Mouse (Mus musculus) heart, postnatal 25 days (tissue): ENCODE results near the gene Paox. TPM values are rescaled to one million over a fixed set of nuclear protein-coding genes. Genes with fewer than 3 reads are reported as not detected.
"Not testable (repeated sequence)": the region's sequence is repeated elsewhere in the genome, so short reads cannot be mapped to it uniquely, and the experiment has no call there.

Experiments
- DNase-seq: peaks from one replicate; pipeline ENCODE4 v3.0.0; 2022; ENCODE audit warnings: low spot score
- intact Hi-C: fragments of 180-260 bp; cut with DNase I; formaldehyde crosslinking; loops from one replicate; pipeline ENCODE4 v1.15.1; 2025
- total RNA-seq, 2 experiments: library from RNA; stranded (reverse); gene quantifications; 2 replicates each; pipeline ENCODE4 v1.2.3; 2021

Paox gene
- total RNA-seq, 2 experiments from 2014 or later: 3.5 to 3.7 TPM

DNA sequence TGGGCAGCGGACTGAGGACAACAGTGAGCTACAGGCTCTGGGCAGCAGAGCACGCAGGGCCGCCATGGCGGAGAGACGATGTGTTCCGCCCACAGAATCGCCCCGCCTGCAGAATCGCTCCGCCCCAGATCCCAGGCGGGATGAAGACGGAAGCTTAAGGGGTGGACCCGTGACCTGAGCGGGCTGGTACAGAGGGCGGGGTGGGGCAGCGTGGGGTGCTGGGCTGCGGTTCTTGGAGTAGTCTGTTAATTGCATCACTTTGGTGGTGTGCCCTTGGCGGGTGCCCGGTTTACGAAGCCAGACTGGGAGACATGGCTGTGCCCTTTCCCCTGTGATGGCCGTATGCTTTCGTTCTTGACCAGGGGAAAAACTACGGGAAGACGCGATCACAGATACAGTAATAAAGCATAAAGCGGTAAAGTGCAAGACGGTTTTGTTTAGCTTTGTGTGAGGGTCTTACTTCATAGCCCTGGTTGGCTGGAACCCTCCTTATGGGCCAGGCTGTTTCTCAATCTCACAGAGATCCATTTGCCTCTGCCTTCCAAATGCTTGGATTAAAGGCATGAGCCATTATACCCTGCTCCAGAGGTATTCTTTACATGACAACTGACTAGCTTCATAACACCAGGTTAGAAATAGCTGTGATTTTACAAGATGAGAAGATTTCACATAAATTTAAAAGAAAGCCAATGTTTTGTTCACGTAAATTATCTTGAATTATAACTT, 893 bp downstream of the Paox start, which contains the start of gene Echs1:
Gene Echs1 (minus strand): TSS at position 148 of the 726 bp plus-strand sequence.
- peak; percentile 89 for DNase-seq
- intact Hi-C loops: loop anchor here (2.0 to 10.0 kb wide), 2 partner anchors 24 to 82 kb away; partner anchors contain the start of genes Tubgcp2 and Zfp511

DNA sequence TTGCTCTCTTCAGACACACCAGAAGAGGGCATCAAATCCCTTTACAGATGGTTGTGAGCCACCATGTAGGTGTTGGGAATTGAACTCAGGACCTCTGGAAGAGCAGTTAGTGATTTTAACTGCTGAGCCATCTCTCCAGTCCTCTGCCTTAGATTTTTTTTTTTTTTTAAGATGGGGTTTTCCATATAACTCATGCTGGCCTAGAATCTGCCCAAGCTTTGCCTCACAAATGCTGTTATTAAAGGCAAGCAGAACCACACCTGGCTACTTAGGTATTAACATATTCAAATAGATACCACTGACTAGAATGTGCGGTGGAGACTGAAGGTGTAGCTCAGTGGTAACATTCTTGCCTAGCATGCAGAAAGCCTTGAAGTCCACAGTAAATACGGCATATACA, 4.9 kb downstream of the Paox start:
- DNase-seq: no peak
- intact Hi-C loops: no loop called here

DNA sequence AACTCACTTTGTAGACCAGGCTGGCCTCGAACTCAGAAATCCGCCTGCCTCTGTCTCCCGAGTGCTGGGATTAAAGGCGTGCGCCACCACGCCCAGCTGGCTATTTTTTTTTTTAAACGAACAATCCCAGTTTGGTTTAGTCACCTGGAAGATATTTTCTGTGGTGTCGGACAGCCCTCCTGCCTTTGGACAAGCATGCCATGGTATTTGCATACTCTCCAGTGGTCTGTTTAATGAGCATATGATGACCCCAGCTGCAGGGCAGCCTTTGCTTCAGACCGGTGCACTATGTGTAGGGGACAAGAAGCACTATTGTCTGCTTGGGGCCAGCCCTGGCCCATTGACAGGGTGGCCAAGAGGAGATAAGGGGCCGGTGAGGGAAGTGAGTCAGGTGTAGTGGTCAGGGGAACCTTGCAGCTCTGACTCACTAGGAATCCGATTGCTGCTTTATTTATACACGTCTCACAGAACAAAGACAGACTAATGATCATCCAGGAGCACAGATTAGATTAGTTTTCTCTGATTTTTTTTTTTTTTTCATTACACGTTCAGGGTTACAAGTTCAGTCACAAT, 5.8 kb downstream of the Paox start:
- DNase-seq: no peak
- intact Hi-C loops: no loop called here

DNA sequence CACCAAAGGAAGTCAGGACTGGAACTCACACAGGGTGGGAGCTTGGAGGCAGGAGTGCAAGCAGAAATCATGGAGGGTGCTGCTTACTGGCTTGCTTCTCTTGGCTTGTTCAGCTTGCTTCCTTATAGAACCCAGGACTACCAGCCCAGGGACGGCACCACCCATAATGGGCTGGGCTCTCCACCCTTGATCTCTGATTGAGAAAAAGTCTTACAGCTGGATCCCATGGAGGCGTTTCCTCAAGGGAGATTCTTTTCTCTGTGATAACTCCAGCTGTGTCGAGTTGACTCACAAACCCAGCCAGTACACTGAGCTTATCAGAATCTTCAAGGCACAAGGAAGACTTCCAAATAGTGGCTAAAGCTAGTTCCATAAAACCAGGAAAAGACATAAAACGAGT, 7.2 kb downstream of the Paox start:
- intact Hi-C loops: no loop called here

DNA sequence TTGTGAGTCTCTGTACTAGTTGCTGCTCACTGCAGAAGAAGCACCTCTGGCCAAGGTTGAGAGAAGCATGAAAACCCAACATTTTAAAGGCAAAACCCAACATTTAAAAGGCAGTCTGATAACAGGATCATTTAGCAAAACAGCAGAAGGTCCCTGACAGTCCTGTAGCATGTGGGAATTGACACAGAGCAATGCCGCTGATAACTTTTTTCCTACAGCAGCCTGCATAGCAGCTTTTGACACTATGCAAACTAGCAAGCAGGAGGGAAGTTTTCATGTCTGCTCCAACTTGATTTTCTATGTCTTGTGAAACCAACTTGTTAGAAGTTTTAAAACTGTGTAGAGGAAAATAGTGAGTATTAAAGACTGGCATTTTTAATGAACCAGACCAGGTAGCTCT, 8.8 kb downstream of the Paox start:
- DNase-seq: no peak
- intact Hi-C loops: no loop called here

More for the DNA sequence above, 7.2 kb downstream of the Paox start:
- no peak for DNase-seq

DNA sequence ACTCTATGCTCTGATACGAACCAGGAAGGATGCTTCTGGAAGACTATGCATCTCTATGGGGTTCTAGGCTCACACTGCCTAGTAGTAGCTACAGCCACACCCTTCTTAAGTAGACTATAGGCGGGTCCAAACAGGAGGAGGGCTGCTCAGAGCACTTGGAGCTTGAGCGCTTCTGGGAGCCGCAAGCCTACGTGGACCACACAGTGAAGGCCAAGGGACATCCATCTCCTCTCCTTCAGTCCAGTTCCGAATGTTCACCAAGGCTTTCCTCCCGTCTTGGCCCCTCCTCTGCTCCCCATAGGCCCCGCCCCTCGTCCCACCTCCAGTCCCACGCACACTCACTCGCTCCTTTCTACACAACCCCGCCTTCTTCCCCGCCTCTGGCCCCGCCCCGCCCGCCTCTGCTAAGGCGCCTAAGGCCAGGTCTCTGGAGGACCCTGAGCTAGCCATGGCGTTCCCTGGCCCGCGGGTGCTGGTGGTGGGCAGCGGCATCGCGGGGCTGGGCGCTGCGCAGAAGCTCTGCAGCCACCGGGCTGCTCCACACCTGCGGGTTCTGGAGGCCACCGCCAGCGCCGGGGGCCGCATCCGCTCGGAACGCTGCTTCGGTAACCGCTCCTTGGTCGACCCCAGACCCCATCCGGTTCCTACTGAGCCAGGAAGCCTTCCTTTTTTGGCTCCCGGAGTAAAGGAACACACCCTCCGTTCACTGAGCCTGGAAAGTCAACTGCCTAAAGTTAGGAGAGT, 9.9 kb downstream of the Paox start:
- peak; percentile 90 for DNase-seq
- intact Hi-C loops: no loop called here

DNA sequence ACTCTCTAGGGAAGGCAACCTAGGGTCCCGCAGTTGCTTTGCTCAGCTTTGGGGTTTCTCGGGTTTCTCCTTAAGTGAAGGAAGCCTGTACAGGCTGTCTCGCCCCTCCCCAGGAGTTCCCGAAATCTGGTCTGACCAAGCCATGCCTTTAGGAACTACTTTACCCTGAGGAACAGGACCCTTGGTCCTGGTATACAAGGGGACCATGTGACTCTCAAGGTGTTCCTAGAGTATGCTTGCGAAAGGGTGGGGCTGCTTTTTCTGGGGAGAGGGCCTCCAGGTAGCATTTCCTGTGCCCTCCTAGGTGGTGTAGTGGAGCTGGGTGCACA, 10.4 kb downstream of the Paox start:
- DNase-seq: no peak
- intact Hi-C loops: no loop called here

- no peak for DNase-seq
- intact Hi-C loops: no loop called here
Observed at GRCm38 (mm10) chr7:140126934-140127333, 11.3 kb downstream of the Paox start.

DNA sequence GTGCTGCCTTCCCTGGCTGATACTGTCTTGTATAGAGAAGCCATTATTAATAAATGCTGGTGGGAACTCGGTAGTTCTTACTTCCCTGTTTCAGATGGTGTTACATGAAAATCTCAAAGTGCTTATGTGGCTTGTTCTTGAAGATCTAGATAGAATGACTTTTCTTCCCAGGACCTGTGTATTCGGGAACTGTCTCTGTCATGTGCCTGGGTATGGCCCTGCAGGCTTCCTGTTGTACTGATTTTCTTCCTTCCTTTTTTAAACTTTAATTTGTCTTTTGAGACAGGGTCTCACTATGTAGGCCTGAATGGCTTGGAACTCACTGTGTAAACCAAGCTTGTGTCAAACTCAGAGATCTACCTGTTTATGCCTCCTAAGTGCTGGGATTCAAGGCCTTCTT, 12.3 kb downstream of the Paox start:
- intact Hi-C loops: no loop called here
- DNase-seq: no peak

- intact Hi-C loops, DNase-seq: not testable (repeated sequence)
Observed at GRCm38 (mm10) chr7:140132184-140132583, 16.6 kb downstream of the Paox start.

DNA sequence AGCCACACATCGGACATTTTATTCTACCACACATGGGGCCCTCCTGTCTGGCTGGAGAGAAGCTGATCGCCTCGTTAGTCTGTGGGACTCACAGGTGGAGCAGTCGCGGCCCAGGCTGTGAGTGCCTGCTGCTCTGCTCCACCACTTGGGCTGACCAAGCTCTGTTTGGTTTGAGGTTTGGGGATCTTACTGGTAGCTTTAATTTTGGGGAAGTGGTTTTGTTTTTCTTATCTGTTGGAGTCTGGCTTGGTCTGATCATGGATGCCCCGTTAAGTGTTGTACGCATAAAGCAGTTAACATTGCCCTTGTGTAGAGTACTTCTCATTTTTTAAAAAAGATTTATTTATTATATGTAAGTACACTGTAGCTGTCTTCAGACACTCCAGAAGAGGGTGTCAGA, 18.4 kb downstream of the Paox start:
- intact Hi-C loops, DNase-seq: not testable (repeated sequence)

- no peak for DNase-seq
- intact Hi-C loops: loop anchor here (5.0 kb wide), 1 partner anchor 98 kb away; the partner anchor contains the start of genes Tubgcp2 and Zfp511
Observed at GRCm38 (mm10) chr7:140135106-140135770, 19.6 kb downstream of the Paox start.

DNA sequence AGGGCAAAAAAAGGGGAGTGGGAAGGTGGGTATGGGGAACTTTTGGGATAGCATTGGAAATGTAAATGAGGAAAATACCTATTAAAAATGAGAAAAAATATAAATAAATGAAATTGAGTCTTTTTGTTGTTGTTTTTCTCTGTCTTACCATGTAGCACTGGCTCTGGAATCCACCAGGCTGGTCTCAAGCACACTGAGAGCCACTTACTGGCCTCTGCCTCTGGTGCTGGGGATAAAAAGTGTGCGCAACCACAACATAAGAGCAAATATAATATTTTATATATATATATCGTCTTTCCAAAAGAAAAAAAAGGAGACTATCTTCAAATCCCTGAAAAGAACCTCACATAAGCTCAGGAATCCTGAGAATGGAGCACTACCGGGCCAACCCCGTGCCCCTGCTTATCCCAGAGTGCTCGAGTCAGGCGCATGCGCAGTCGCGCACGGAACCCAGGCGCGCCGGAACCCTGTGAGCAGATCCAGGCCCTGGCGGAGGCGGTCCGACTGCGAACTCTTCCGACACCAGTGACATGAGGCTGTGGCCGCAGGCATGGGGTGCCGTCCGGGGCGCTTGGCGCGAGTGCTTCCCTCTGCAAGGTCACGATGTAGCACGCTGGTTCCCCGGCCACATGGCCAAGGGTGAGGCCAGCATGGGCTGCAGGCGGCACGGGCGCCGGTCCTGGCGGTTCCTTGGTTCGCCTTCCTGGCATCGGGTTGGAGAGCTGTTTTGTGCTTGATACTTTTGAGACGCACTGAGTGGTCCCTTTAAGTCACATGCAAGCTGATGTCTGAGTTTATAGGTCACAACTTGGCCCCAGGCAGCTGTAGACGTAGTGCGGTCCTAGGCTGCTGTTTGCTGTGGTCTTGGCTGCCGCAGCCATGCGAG, 21.8 kb downstream of the Paox start, which contains the start of gene Mtg1:
Gene Mtg1 (plus strand): TSS at position 430 of the 886 bp plus-strand sequence.
- DNase-seq: peak; percentile 92
- intact Hi-C loops: loop anchor here (5.0 kb wide), 1 partner anchor 100 kb away; the partner anchor contains the start of genes Tubgcp2 and Zfp511

GRCm38 (mm10) chr7:140138021-140138310, 22.4 kb downstream of the Paox start:
- intact Hi-C loops: loop anchor here (5.0 kb wide), 1 partner anchor 101 kb away; the partner anchor contains the start of genes Tubgcp2 and Zfp511
- DNase-seq: no peak

- peak; percentile 27 for DNase-seq
- intact Hi-C loops: loop anchor here (1.0 to 2.0 kb wide), 3 partner anchors 25 to 173 kb away; partner anchors contain the start of gene Echs1
Observed at GRCm38 (mm10) chr7:140141350-140141749, 25.8 kb downstream of the Paox start.

- intact Hi-C loops: no loop called here
- no peak for DNase-seq
Observed at GRCm38 (mm10) chr7:140144550-140144949, 29.0 kb downstream of the Paox start.

DNA sequence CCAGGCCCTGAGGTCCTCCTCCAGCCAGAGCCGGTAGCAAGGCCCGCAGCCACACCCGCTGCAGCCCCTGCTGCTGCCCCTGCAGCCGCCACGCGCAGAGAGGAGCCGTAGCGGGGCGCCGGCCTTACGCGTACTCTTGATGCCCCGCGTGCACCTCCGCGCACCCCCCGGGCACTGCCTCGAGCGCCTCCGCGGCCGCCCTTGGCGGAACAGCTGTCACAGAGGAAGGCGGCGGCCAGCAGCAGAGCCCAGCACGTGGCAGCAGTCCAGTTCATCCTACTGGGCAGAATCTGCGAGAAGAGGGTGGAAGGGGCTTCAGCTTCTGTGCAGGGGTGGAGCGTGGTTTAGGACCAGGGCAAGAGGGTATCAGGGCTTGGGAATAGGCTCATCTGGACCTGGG, 37.8 kb downstream of the Paox start:
- no peak for DNase-seq
- intact Hi-C loops: no loop called here

- DNase-seq: no peak
- intact Hi-C loops: no loop called here
Observed at GRCm38 (mm10) chr7:140153829-140154217, 38.2 kb downstream of the Paox start.

- no peak for DNase-seq
- intact Hi-C loops: no loop called here
Observed at GRCm38 (mm10) chr7:140154218-140154927, 38.8 kb downstream of the Paox start, which contains the start of gene Sprn. TSS of gene Sprn (minus strand) at chr7:140154877.
